Mouse (Mus musculus) intestine, embryonic 15.5 days (tissue): ENCODE measurements around the gene Tmem19. TPM values are rescaled to one million over a fixed set of nuclear protein-coding genes. Genes with fewer than 3 reads are reported as not detected.

Experiments used
- ATAC-seq: fragments of 200-750 bp; cut with Nextera tagmentation; 2 replicates; pipeline ENCODE4 v1.8.0; 2017; ENCODE audit warnings: moderate TSS enrichment, moderate library complexity
- H3K27ac ChIP-seq: fragments of 300-500 bp; sonication (generic); 2 replicates; pipeline ENCODE4 v1.5.1; 2015; ENCODE audit warnings: mild to moderate bottlenecking, inconsistent platforms
- H3K27me3 ChIP-seq: fragments of 300-500 bp; sonication (generic); replicated peaks from 2 replicates; pipeline ENCODE4 v1.6.1; 2015; ENCODE audit warnings: inconsistent platforms
- H3K36me3 ChIP-seq: fragments of 300-500 bp; sonication (generic); 2 replicates; pipeline ENCODE4 v1.6.1; 2015; ENCODE audit warnings: inconsistent platforms
- H3K4me1 ChIP-seq: fragments of 300-500 bp; sonication (generic); replicated peaks from 2 replicates; pipeline ENCODE4 v1.6.1; 2015; ENCODE audit warnings: inconsistent platforms
- H3K4me2 ChIP-seq: fragments of 300-500 bp; sonication (generic); replicated peaks from 2 replicates; pipeline ENCODE4 v1.6.1; 2015; ENCODE audit warnings: mild to moderate bottlenecking, inconsistent platforms
- H3K4me3 ChIP-seq: fragments of 300-500 bp; sonication (generic); replicated peaks from 2 replicates; pipeline ENCODE4 v1.5.1; 2015; ENCODE audit warnings: inconsistent platforms
- H3K9ac ChIP-seq: fragments of 300-500 bp; sonication (generic); 2 replicates; pipeline ENCODE4 v1.6.1; 2015; ENCODE audit warnings: inconsistent platforms
- H3K9me3 ChIP-seq: fragments of 300-500 bp; sonication (generic); 2 replicates; pipeline ENCODE4 v1.6.1; 2016; ENCODE audit warnings: inconsistent platforms
- WGBS: fragments of 180-500 bp; shearing (Covaris S2); methylation state at CpG from one replicate; pipeline ENCODE4 v1.1.7; 2015; 5-methylcytosine and 5-hydroxymethylcytosine counted together
- polyA plus RNA-seq: library from polyadenylated mRNA; unstranded; fragments of >200 nt; fragmentation: Nextera tagmentation; extraction: Ambion mirVana; gene quantifications from 2 replicates; pipeline ENCODE4 v1.2.1, GENCODE M21; 2015

The Tmem19 gene
- polyA plus RNA-seq, 1 experiment from 2014 or later: 29.4 TPM

GRCm38 (mm10) chr10:115363151-115363550, 850 bp upstream of the Tmem19 start:
- Histone ChIP-seq H3K9me3 (no peaks in the 10 kb centered on the region), H3K27ac (peak overlapping the region; percentile 94; the same call in 1 of the 2 replicates), H3K4me1 (no peaks in the 10 kb centered on the region), H3K4me2 (peak overlapping the region; percentile 70), H3K9ac (no peak overlapping the region), H3K27me3 (no peaks in the 10 kb centered on the region), H3K4me3 (peak overlapping the region; percentile 51; the same call in 1 of the 2 replicates), H3K36me3 (no peaks in the 10 kb centered on the region)
- ATAC-seq: no peak
- WGBS: 83% methylated on average over 4 of the region's 4 CpGs

- no peaks in the 10 kb centered on the region for H3K9me3 ChIP-seq
- WGBS: 6% methylated on average over 9 of the region's 9 CpGs
Observed at GRCm38 (mm10) chr10:115362623-115362964, 293 bp upstream of the Tmem19 start.

GRCm38 (mm10) chr10:115359066-115359465, 3.2 kb downstream of the Tmem19 start:
- no peak overlapping the region for H3K27ac ChIP-seq
- no peaks in the 10 kb centered on the region for H3K4me1 ChIP-seq
- no peak overlapping the region for H3K4me2 ChIP-seq
- ATAC-seq: no peak
- H3K9me3 ChIP-seq: no peaks in the 10 kb centered on the region
- WGBS: 81% methylated on average over 7 of the region's 7 CpGs
- no peak overlapping the region for H3K9ac ChIP-seq
- no peaks in the 10 kb centered on the region for H3K36me3 ChIP-seq
- no peaks in the 10 kb centered on the region for H3K27me3 ChIP-seq
- no peak overlapping the region for H3K4me3 ChIP-seq

More at GRCm38 (mm10) chr10:115362623-115362964, 293 bp upstream of the Tmem19 start:
- H3K4me3 ChIP-seq: peak overlapping the region; percentile 51
- H3K4me2 ChIP-seq: peak overlapping the region; percentile 70
- no peaks in the 10 kb centered on the region for H3K36me3 ChIP-seq
- peak overlapping the region; percentile 44; the same call in 1 of the 2 replicates for H3K9ac ChIP-seq
- H3K27me3 ChIP-seq: no peaks in the 10 kb centered on the region
- H3K4me1 ChIP-seq: no peaks in the 10 kb centered on the region
- H3K27ac ChIP-seq: peak overlapping the region; percentile 94
- peak; percentile 18 for ATAC-seq

GRCm38 (mm10) chr10:115358216-115358919, 3.9 kb downstream of the Tmem19 start:
- H3K27ac ChIP-seq: no peak overlapping the region
- H3K9me3 ChIP-seq: no peaks in the 10 kb centered on the region
- no peak for ATAC-seq
- no peak overlapping the region for H3K9ac ChIP-seq
- WGBS: 91% methylated on average over 17 of the region's 17 CpGs
- no peak overlapping the region for H3K4me2 ChIP-seq
- H3K4me1 ChIP-seq: no peaks in the 10 kb centered on the region
- no peaks in the 10 kb centered on the region for H3K36me3 ChIP-seq
- H3K27me3 ChIP-seq: no peaks in the 10 kb centered on the region
- no peak overlapping the region for H3K4me3 ChIP-seq

GRCm38 (mm10) chr10:115356106-115356505, 6.2 kb downstream of the Tmem19 start:
- no peak for ATAC-seq
- no peaks in the 10 kb centered on the region for H3K9me3 ChIP-seq
- WGBS: 88% methylated on average over 6 of the region's 7 CpGs
- H3K4me2 ChIP-seq: no peak overlapping the region
- no peak overlapping the region for H3K27ac ChIP-seq
- H3K9ac ChIP-seq: no peak overlapping the region
- no peak overlapping the region for H3K4me3 ChIP-seq
- H3K4me1 ChIP-seq: no peaks in the 10 kb centered on the region
- H3K27me3 ChIP-seq: no peaks in the 10 kb centered on the region
- H3K36me3 ChIP-seq: no peaks in the 10 kb centered on the region

- Histone ChIP-seq H3K9ac (no peak overlapping the region), H3K4me1 (no peaks in the 10 kb centered on the region), H3K9me3 (no peaks in the 10 kb centered on the region), H3K27ac (no peak overlapping the region), H3K4me3 (no peak overlapping the region), H3K36me3 (no peaks in the 10 kb centered on the region), H3K4me2 (no peak overlapping the region), H3K27me3 (no peaks in the 10 kb centered on the region)
- ATAC-seq: no peak
- WGBS: 89% methylated on average over 6 of the region's 6 CpGs
Observed at GRCm38 (mm10) chr10:115355016-115355415, 7.3 kb downstream of the Tmem19 start.

- no peak for ATAC-seq
- Histone ChIP-seq H3K4me3 (no peak overlapping the region), H3K9me3 (no peaks in the 10 kb centered on the region), H3K27ac (no peak overlapping the region), H3K4me2 (no peak overlapping the region), H3K9ac (no peak overlapping the region), H3K27me3 (no peaks in the 10 kb centered on the region), H3K36me3 (no peaks in the 10 kb centered on the region), H3K4me1 (no peaks in the 10 kb centered on the region)
- WGBS: 89% methylated on average over 6 of the region's 6 CpGs
Observed at GRCm38 (mm10) chr10:115354553-115354952, 7.7 kb downstream of the Tmem19 start.

GRCm38 (mm10) chr10:115350810-115351397, 11.4 kb downstream of the Tmem19 start:
- H3K36me3 ChIP-seq: no peaks in the 10 kb centered on the region
- 86% methylated on average over 2 of the region's 2 CpGs for WGBS
- no peaks in the 10 kb centered on the region for H3K9me3 ChIP-seq
- no peaks in the 10 kb centered on the region for H3K27me3 ChIP-seq
- H3K4me2 ChIP-seq: no peak overlapping the region
- no peak overlapping the region for H3K27ac ChIP-seq
- peak; percentile 24; the same call in 1 of the 2 replicates for ATAC-seq
- H3K9ac ChIP-seq: no peak overlapping the region
- H3K4me3 ChIP-seq: no peak overlapping the region
- no peaks in the 10 kb centered on the region for H3K4me1 ChIP-seq

GRCm38 (mm10) chr10:115349509-115349908, 12.8 kb downstream of the Tmem19 start:
- H3K36me3 ChIP-seq: no peaks in the 10 kb centered on the region
- ATAC-seq: peak; percentile 74
- no peaks in the 10 kb centered on the region for H3K4me1 ChIP-seq
- H3K9me3 ChIP-seq: no peaks in the 10 kb centered on the region
- no peak overlapping the region for H3K4me3 ChIP-seq
- H3K27me3 ChIP-seq: no peaks in the 10 kb centered on the region
- H3K27ac ChIP-seq: no peak overlapping the region
- WGBS: 66% methylated on average over 7 of the region's 7 CpGs
- H3K4me2 ChIP-seq: no peak overlapping the region
- no peak overlapping the region for H3K9ac ChIP-seq

- Histone ChIP-seq H3K9ac (no peak overlapping the region), H3K36me3 (no peaks in the 10 kb centered on the region), H3K27ac (no peak overlapping the region), H3K27me3 (no peaks in the 10 kb centered on the region), H3K4me1 (no peaks in the 10 kb centered on the region), H3K4me3 (no peak overlapping the region), H3K9me3 (no peaks in the 10 kb centered on the region), H3K4me2 (no peak overlapping the region)
- peak; percentile 65; the same call in 1 of the 2 replicates for ATAC-seq
- WGBS: 80% methylated on average over 10 of the region's 10 CpGs
Observed at GRCm38 (mm10) chr10:115349029-115349428, 13.3 kb downstream of the Tmem19 start.

GRCm38 (mm10) chr10:115348131-115348530, 14.2 kb downstream of the Tmem19 start:
- no peak overlapping the region for H3K4me3 ChIP-seq
- ATAC-seq: no peak
- H3K4me2 ChIP-seq: no peak overlapping the region
- no peaks in the 10 kb centered on the region for H3K9me3 ChIP-seq
- no peaks in the 10 kb centered on the region for H3K4me1 ChIP-seq
- no peak overlapping the region for H3K9ac ChIP-seq
- WGBS: 56% methylated on average over 6 of the region's 6 CpGs
- no peaks in the 10 kb centered on the region for H3K27me3 ChIP-seq
- H3K36me3 ChIP-seq: no peaks in the 10 kb centered on the region
- H3K27ac ChIP-seq: no peak overlapping the region

- no peak for ATAC-seq
- 0 out of 2 replicates have a peak, but pooled peaks cover 3% of the 10 kb centered on the region for H3K36me3 ChIP-seq
- no peak overlapping the region for H3K4me2 ChIP-seq
- H3K9me3 ChIP-seq: no peaks in the 10 kb centered on the region
- no peak overlapping the region for H3K4me3 ChIP-seq
- no peaks in the 10 kb centered on the region for H3K4me1 ChIP-seq
- H3K9ac ChIP-seq: no peak overlapping the region
- no peaks in the 10 kb centered on the region for H3K27me3 ChIP-seq
- H3K27ac ChIP-seq: no peak overlapping the region
Observed at GRCm38 (mm10) chr10:115346444-115346843, 15.9 kb downstream of the Tmem19 start.
